Mouse (Mus musculus): ENCODE results near the gene Mfsd14a. TPM values are rescaled to one million over a fixed set of nuclear protein-coding genes. Genes with fewer than 3 reads are reported as not detected.
"Not testable (repeated sequence)": the region's sequence is repeated elsewhere in the genome, so short reads cannot be mapped to it uniquely, and the experiment has no call there.

Mfsd14a gene
- total RNA-seq (2022) = 10 to 100 TPM in 1 of 4 experiments, 1 to 10 TPM in 3; 7.2 to 11.9 (median 9.3) TPM

- peak; percentile 99 for DNase-seq (ENCODE audit: low spot score in 2 of 2)
Observed at GRCm38 (mm10) chr3:116662463-116662863, at the start of gene Mfsd14a. Gene Mfsd14a, minus strand, starts transcription at chr3:116662677.

GRCm38 (mm10) chr3:116711624-116712435 is 49.4 kb upstream of the Mfsd14a start:
- DNase-seq (ENCODE audit: low spot score in 2 of 2) = peak; percentile 52 to 61

- no peak for DNase-seq (ENCODE audit: low spot score in 2 of 2)
Observed at GRCm38 (mm10) chr3:116710941-116711340, 48.5 kb upstream of the Mfsd14a start.

- no peak for DNase-seq (ENCODE audit: low spot score in 2 of 2)
Observed at GRCm38 (mm10) chr3:116705637-116706204, 43.2 kb upstream of the Mfsd14a start.

- DNase-seq (ENCODE audit: low spot score in 2 of 2) = no peak
Observed at GRCm38 (mm10) chr3:116703835-116704234, 41.4 kb upstream of the Mfsd14a start.

GRCm38 (mm10) chr3:116702647-116703272 is 40.3 kb upstream of the Mfsd14a start:
- no peak for DNase-seq (ENCODE audit: low spot score in 2 of 2)

- no peak for DNase-seq (ENCODE audit: low spot score in 2 of 2)
Observed at GRCm38 (mm10) chr3:116701601-116702000, 39.1 kb upstream of the Mfsd14a start.

GRCm38 (mm10) chr3:116698786-116699185 is 36.3 kb upstream of the Mfsd14a start:
- no peak for DNase-seq (ENCODE audit: low spot score in 2 of 2)

- DNase-seq (ENCODE audit: low spot score in 2 of 2) = no peak
Observed at GRCm38 (mm10) chr3:116695666-116695985, 33.1 kb upstream of the Mfsd14a start.

- no peak for DNase-seq (ENCODE audit: low spot score in 2 of 2)
Observed at GRCm38 (mm10) chr3:116694955-116695665, 32.6 kb upstream of the Mfsd14a start.

GRCm38 (mm10) chr3:116694312-116694711 is 31.8 kb upstream of the Mfsd14a start:
- DNase-seq (ENCODE audit: low spot score in 2 of 2) = no peak

- DNase-seq (ENCODE audit: low spot score in 2 of 2) = no peak
Observed at GRCm38 (mm10) chr3:116681160-116681559, 18.7 kb upstream of the Mfsd14a start, which contains the start of gene Gm43191. Gene Gm43191, minus strand, starts transcription at chr3:116681260.

GRCm38 (mm10) chr3:116664281-116664680 is 1.8 kb upstream of the Mfsd14a start:
- not testable (repeated sequence) for DNase-seq (ENCODE audit: low spot score in 2 of 2)

- DNase-seq (ENCODE audit: low spot score in 2 of 2) = no peak
Observed at GRCm38 (mm10) chr3:116661870-116662414, 535 bp downstream of the Mfsd14a start.

GRCm38 (mm10) chr3:116661288-116661869 is 1.1 kb downstream of the Mfsd14a start:
- DNase-seq (ENCODE audit: low spot score in 2 of 2) = no peak

- no peak for DNase-seq (ENCODE audit: low spot score in 2 of 2)
Observed at GRCm38 (mm10) chr3:116659856-116660430, 2.5 kb downstream of the Mfsd14a start.

- no peak for DNase-seq (ENCODE audit: low spot score in 2 of 2)
Observed at GRCm38 (mm10) chr3:116658928-116659565, 3.4 kb downstream of the Mfsd14a start.

GRCm38 (mm10) chr3:116656184-116656965 is 6.1 kb downstream of the Mfsd14a start:
- DNase-seq (ENCODE audit: low spot score in 2 of 2) = no peak

- not testable (repeated sequence) for DNase-seq (ENCODE audit: low spot score in 2 of 2)
Observed at GRCm38 (mm10) chr3:116654051-116654450, 8.4 kb downstream of the Mfsd14a start.
